Mouse (Mus musculus): ENCODE data around the gene Agbl2. TPM values are rescaled to one million over a fixed set of nuclear protein-coding genes. Genes with fewer than 3 reads are reported as not detected.

Gene Agbl2
- total and polyA plus RNA-seq, 2 experiments from 2014 or later: 0.39 to 1.1 TPM

- WGBS: 88% methylated on average over 2 of the region's 2 CpGs
- ATAC-seq (ENCODE audit: low FRiP score): no peak
- Histone ChIP-seq H3K36me3 (ENCODE audit: insufficient read depth, low read length) (no peaks in the 10 kb centered on the region), H3K27me3 (ENCODE audit: insufficient read depth, low read length) (peaks cover 4% of the 10 kb centered on the region; the same call in 1 of the 2 replicates), H3K27ac (ENCODE audit: low read depth, low read length) (no peak overlapping the region), H3K4me2 (ENCODE audit: low read depth, low read length, poor library complexity, severe bottlenecking) (no peak overlapping the region), H3K9me3 (ENCODE audit: low read length) (no peaks in the 10 kb centered on the region), H3K4me3 (ENCODE audit: low read depth, low read length) (no peak overlapping the region), H3K4me1 (ENCODE audit: insufficient read depth, low read length) (no peaks in the 10 kb centered on the region), H3K9ac (replicated peaks; ENCODE audit: low read length, poor library complexity, severe bottlenecking) (no peak overlapping the region)
- DNase-seq (ENCODE audit: low spot score): no peak
- TF ChIP-seq CTCF (IDR thresholded peaks at IDR 0.05): no peak
Observed at GRCm38 (mm10) chr2:90788126-90788525, 5.6 kb downstream of the Agbl2 start.

- DNase-seq (ENCODE audit: low spot score): no peak
- H3K27ac ChIP-seq (ENCODE audit: low read depth, low read length): no peak overlapping the region
- no peaks in the 10 kb centered on the region for H3K9me3 ChIP-seq (ENCODE audit: low read length)
- H3K9ac ChIP-seq (replicated peaks; ENCODE audit: low read length, poor library complexity, severe bottlenecking): no peak overlapping the region
- H3K4me2 ChIP-seq (ENCODE audit: low read depth, low read length, poor library complexity, severe bottlenecking): no peak overlapping the region
- ATAC-seq (ENCODE audit: low FRiP score): no peak
- no peaks in the 10 kb centered on the region for H3K36me3 ChIP-seq (ENCODE audit: insufficient read depth, low read length)
- 84% methylated on average over 6 of the region's 6 CpGs for WGBS
- TF ChIP-seq CTCF (IDR thresholded peaks at IDR 0.05): no peak
- H3K4me3 ChIP-seq (ENCODE audit: low read depth, low read length): no peak overlapping the region
- no peaks in the 10 kb centered on the region for H3K27me3 ChIP-seq (ENCODE audit: insufficient read depth, low read length)
- no peaks in the 10 kb centered on the region for H3K4me1 ChIP-seq (ENCODE audit: insufficient read depth, low read length)
Observed at GRCm38 (mm10) chr2:90808241-90809126, 26.0 kb downstream of the Agbl2 start.

DNA sequence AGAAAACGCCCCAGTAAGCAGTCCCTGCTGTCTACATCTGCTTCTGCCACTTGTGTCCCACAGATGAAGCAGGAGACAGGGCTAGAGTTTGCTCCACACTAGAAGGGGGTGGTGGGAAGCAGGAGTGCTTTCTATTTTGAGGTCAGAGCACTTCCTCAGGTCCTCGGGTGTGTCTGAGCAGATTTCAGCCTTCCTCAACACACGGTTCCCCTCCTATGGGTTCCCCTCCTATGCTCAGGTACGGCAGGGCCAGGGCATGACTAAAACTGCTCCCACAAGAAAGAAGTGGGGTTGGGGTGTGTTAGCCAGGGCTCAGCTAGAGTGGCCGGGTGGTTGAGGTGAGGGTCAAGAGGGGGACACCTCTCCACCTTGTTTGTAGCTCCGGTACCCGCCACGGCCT, 28.2 kb downstream of the Agbl2 start:
- TF ChIP-seq CTCF (IDR thresholded peaks at IDR 0.05): no peak
- Histone ChIP-seq H3K4me2 (ENCODE audit: low read depth, low read length, poor library complexity, severe bottlenecking) (no peak overlapping the region), H3K36me3 (ENCODE audit: insufficient read depth, low read length) (no peaks in the 10 kb centered on the region), H3K9ac (replicated peaks; ENCODE audit: low read length, poor library complexity, severe bottlenecking) (no peak overlapping the region), H3K27ac (ENCODE audit: low read depth, low read length) (no peak overlapping the region), H3K4me1 (ENCODE audit: insufficient read depth, low read length) (no peaks in the 10 kb centered on the region), H3K9me3 (ENCODE audit: low read length) (no peaks in the 10 kb centered on the region), H3K4me3 (ENCODE audit: low read depth, low read length) (no peak overlapping the region), H3K27me3 (ENCODE audit: insufficient read depth, low read length) (no peaks in the 10 kb centered on the region)
- WGBS: 91% methylated on average over 8 of the region's 8 CpGs
- ATAC-seq (ENCODE audit: low FRiP score) (no peak), DNase-seq (ENCODE audit: low spot score) (no peak)

- Histone ChIP-seq H3K4me3 (ENCODE audit: low read depth, low read length) (no peak overlapping the region), H3K4me2 (ENCODE audit: low read depth, low read length, poor library complexity, severe bottlenecking) (no peak overlapping the region), H3K4me1 (ENCODE audit: insufficient read depth, low read length) (no peaks in the 10 kb centered on the region), H3K9me3 (ENCODE audit: low read length) (no peaks in the 10 kb centered on the region), H3K27me3 (ENCODE audit: insufficient read depth, low read length) (no peaks in the 10 kb centered on the region), H3K27ac (ENCODE audit: low read depth, low read length) (no peak overlapping the region), H3K9ac (replicated peaks; ENCODE audit: low read length, poor library complexity, severe bottlenecking) (no peak overlapping the region), H3K36me3 (ENCODE audit: insufficient read depth, low read length) (no peaks in the 10 kb centered on the region)
- ATAC-seq (ENCODE audit: low FRiP score): no peak
- DNase-seq (ENCODE audit: low spot score): no peak
- no peak for TF ChIP-seq CTCF (IDR thresholded peaks at IDR 0.05)
- WGBS: 81% methylated on average over 2 of the region's 2 CpGs
Observed at GRCm38 (mm10) chr2:90815266-90815665, 32.7 kb downstream of the Agbl2 start.

GRCm38 (mm10) chr2:90816144-90816543, 33.6 kb downstream of the Agbl2 start:
- 73% methylated on average over 4 of the region's 4 CpGs for WGBS
- no peak for TF ChIP-seq CTCF (IDR thresholded peaks at IDR 0.05)

GRCm38 (mm10) chr2:90818710-90819109, 36.2 kb downstream of the Agbl2 start:
- no peaks in the 10 kb centered on the region for H3K27me3 ChIP-seq (ENCODE audit: insufficient read depth, low read length)
- no peaks in the 10 kb centered on the region for H3K9me3 ChIP-seq (ENCODE audit: low read length)
- DNase-seq (ENCODE audit: low spot score) (no peak), ATAC-seq (ENCODE audit: low FRiP score) (no peak)
- no peaks in the 10 kb centered on the region for H3K36me3 ChIP-seq (ENCODE audit: insufficient read depth, low read length)
- no peaks in the 10 kb centered on the region for H3K4me1 ChIP-seq (ENCODE audit: insufficient read depth, low read length)
- H3K4me3 ChIP-seq (ENCODE audit: low read depth, low read length): no peak overlapping the region
- WGBS: 89% methylated on average over 3 of the region's 3 CpGs
- no peak overlapping the region for H3K4me2 ChIP-seq (ENCODE audit: low read depth, low read length, poor library complexity, severe bottlenecking)
- TF ChIP-seq CTCF (IDR thresholded peaks at IDR 0.05): no peak
- no peak overlapping the region for H3K9ac ChIP-seq (replicated peaks; ENCODE audit: low read length, poor library complexity, severe bottlenecking)
- no peak overlapping the region for H3K27ac ChIP-seq (ENCODE audit: low read depth, low read length)

More at GRCm38 (mm10) chr2:90816144-90816543, 33.6 kb downstream of the Agbl2 start:
- ATAC-seq (ENCODE audit: low FRiP score) (no peak), DNase-seq (ENCODE audit: low spot score) (no peak)
- H3K9me3 ChIP-seq (ENCODE audit: low read length): no peaks in the 10 kb centered on the region
- H3K4me3 ChIP-seq (ENCODE audit: low read depth, low read length): no peak overlapping the region
- H3K4me1 ChIP-seq (ENCODE audit: insufficient read depth, low read length): no peaks in the 10 kb centered on the region
- no peaks in the 10 kb centered on the region for H3K27me3 ChIP-seq (ENCODE audit: insufficient read depth, low read length)
- H3K9ac ChIP-seq (replicated peaks; ENCODE audit: low read length, poor library complexity, severe bottlenecking): no peak overlapping the region
- no peak overlapping the region for H3K27ac ChIP-seq (ENCODE audit: low read depth, low read length)
- H3K4me2 ChIP-seq (ENCODE audit: low read depth, low read length, poor library complexity, severe bottlenecking): no peak overlapping the region
- no peaks in the 10 kb centered on the region for H3K36me3 ChIP-seq (ENCODE audit: insufficient read depth, low read length)
